Mouse (Mus musculus) embryo, embryonic 11 days (tissue): ENCODE measurements around the gene Tnni1.

Experiments
- DNase-seq: peaks from one replicate; pipeline ENCODE4 v3.0.0-alpha.2; 2015

Tnni1 gene

GRCm38 (mm10) chr1:135778780-135779535 lies at the start of gene Tnni1:
Gene Tnni1, plus strand, starts transcription at chr1:135779434.
- peak; percentile 47 for DNase-seq

GRCm38 (mm10) chr1:135729821-135730220 lies 49.4 kb upstream of the Tnni1 start:
- DNase-seq, result no peak

GRCm38 (mm10) chr1:135730296-135730695 lies 48.9 kb upstream of the Tnni1 start:
- DNase-seq, result no peak

- no peak for DNase-seq
These were observed 47.8 kb upstream of the Tnni1 start for GRCm38 (mm10) chr1:135731393-135731792.

GRCm38 (mm10) chr1:135731897-135732684 lies 47.1 kb upstream of the Tnni1 start:
- peak; percentile 80 for DNase-seq

- no peak for DNase-seq
These were observed 44.9 kb upstream of the Tnni1 start for GRCm38 (mm10) chr1:135734225-135734937.

- peak; percentile 62 for DNase-seq
These were observed 43.8 kb upstream of the Tnni1 start for GRCm38 (mm10) chr1:135735460-135735859.

- DNase-seq, result no peak
These were observed 34.2 kb upstream of the Tnni1 start for GRCm38 (mm10) chr1:135744987-135745386.

GRCm38 (mm10) chr1:135746248-135746647 lies 33.0 kb upstream of the Tnni1 start:
- no peak for DNase-seq

GRCm38 (mm10) chr1:135752737-135753348 lies 26.4 kb upstream of the Tnni1 start:
- peak; percentile 95 for DNase-seq

GRCm38 (mm10) chr1:135755287-135755686 lies 23.9 kb upstream of the Tnni1 start:
- no peak for DNase-seq

- DNase-seq, result no peak
These were observed 23.3 kb upstream of the Tnni1 start for GRCm38 (mm10) chr1:135755913-135756312.

GRCm38 (mm10) chr1:135757287-135757686 lies 21.9 kb upstream of the Tnni1 start:
- no peak for DNase-seq

GRCm38 (mm10) chr1:135759685-135760084 lies 19.5 kb upstream of the Tnni1 start:
- no peak for DNase-seq

GRCm38 (mm10) chr1:135760216-135760615 lies 19.0 kb upstream of the Tnni1 start:
- peak; percentile 18 for DNase-seq

GRCm38 (mm10) chr1:135761728-135762127 lies 17.5 kb upstream of the Tnni1 start:
- DNase-seq, result no peak

- DNase-seq, result peak; percentile 34
These were observed 15.6 kb upstream of the Tnni1 start for GRCm38 (mm10) chr1:135763503-135764205.

GRCm38 (mm10) chr1:135764206-135764528 lies 15.1 kb upstream of the Tnni1 start:
- no peak for DNase-seq

GRCm38 (mm10) chr1:135765645-135766591 lies 13.3 kb upstream of the Tnni1 start, which contains the start of gene Phlda3:
Gene Phlda3, plus strand, starts transcription at chr1:135766119.
- DNase-seq, result peak; percentile 88

GRCm38 (mm10) chr1:135766592-135767306 lies 12.5 kb upstream of the Tnni1 start:
- DNase-seq, result no peak
